Comparison of ENCODE assay signal across 30 mouse cellular contexts in genomic region chr13:19674601-19675000, GRCm38 (mm10). TPM values are rescaled to one million over a fixed set of nuclear protein-coding genes. Genes with fewer than 3 reads are reported as not detected.
"Had no signal": no experiment of that assay in that cellular context is flagged by ENCODE, and none has a peak within 500 bp of the region (broad histone marks: within the 10 kb centered on the region; RNA-seq: fewer than 3 reads in every experiment).

No protein-coding gene starts in this region.

- ATAC-seq: liver, postnatal 0 days; lung, postnatal 0 days; midbrain, embryonic 15.5 days had no signal

- H3K27me3 ChIP-seq: kidney, embryonic 15.5 days; limb, embryonic 12.5 days; limb, embryonic 15.5 days; midbrain, embryonic 15.5 days; neural tube, embryonic 13.5 days had no signal

- DNase-seq: kidney, postnatal 10 days; kidney, postnatal 36 days; layer of hippocampus, postnatal 36 days; left cerebral cortex, postnatal 4 days; liver, postnatal 0 days; lung, embryonic 14.5 days; retina, postnatal 1 day; thymus, adult 18-20 months; thymus, postnatal 36 days had no signal

- H3K9me3 ChIP-seq: kidney, embryonic 15.5 days; limb, embryonic 12.5 days; limb, embryonic 15.5 days; midbrain, embryonic 15.5 days; neural tube, embryonic 13.5 days had no signal

- H3K4me1 ChIP-seq: kidney, embryonic 15.5 days; limb, embryonic 12.5 days; limb, embryonic 15.5 days; midbrain, embryonic 15.5 days; neural tube, embryonic 13.5 days had no signal

- H3K27ac ChIP-seq: kidney, embryonic 15.5 days; limb, embryonic 12.5 days; limb, embryonic 15.5 days; liver, embryonic 14.5 days; macrophage; midbrain, embryonic 15.5 days; neural tube, embryonic 13.5 days had no signal

- H3K36me3 ChIP-seq: kidney, embryonic 15.5 days; limb, embryonic 12.5 days; limb, embryonic 15.5 days; midbrain, embryonic 15.5 days; neural tube, embryonic 13.5 days had no signal

- H3K4me2 ChIP-seq: kidney, embryonic 15.5 days; limb, embryonic 12.5 days; limb, embryonic 15.5 days; liver, embryonic 11.5 days; lung, embryonic 14.5 days; midbrain, embryonic 15.5 days; neural tube, embryonic 13.5 days had no signal

- H3K4me3 ChIP-seq: kidney, embryonic 15.5 days; limb, embryonic 12.5 days; limb, embryonic 15.5 days; midbrain, embryonic 15.5 days; myocyte; neural tube, embryonic 13.5 days had no signal

- H3K9ac ChIP-seq: kidney, embryonic 15.5 days; limb, embryonic 12.5 days; limb, embryonic 15.5 days; liver, embryonic 14.5 days; liver, postnatal 0 days; lung, embryonic 14.5 days; midbrain, embryonic 15.5 days; neural tube, embryonic 13.5 days had no signal

RNA-seq across cellular contexts. Expression of gene Nme8, which starts 23.0 kb away (rescaled TPM):
- total RNA-seq: layer of hippocampus, adult 8-10 months; layer of hippocampus, postnatal 10 days; layer of hippocampus, postnatal 36 days; left cerebral cortex, adult 8-10 months; left cerebral cortex, postnatal 14 days; left cerebral cortex, postnatal 4 days; monocyte, adult 5-6 weeks; neutrophil, adult 5-6 weeks had no signal
- polyA plus RNA-seq: kidney, embryonic 15.5 days; limb, embryonic 12.5 days; limb, embryonic 15.5 days; liver, embryonic 11.5 days; liver, embryonic 14.5 days; liver, postnatal 0 days; lung, embryonic 14.5 days; macrophage; myocyte; neural tube, embryonic 13.5 days; small intestine, adult 2 months; spleen, adult 2 months; stomach, embryonic 16.5 days; urinary bladder, adult 2 months had no signal

RNA-seq across cellular contexts. Expression of gene Sfrp4, which starts 51.7 kb away (rescaled TPM):
- total RNA-seq: monocyte, adult 5-6 weeks; neutrophil, adult 5-6 weeks had no signal
- polyA plus RNA-seq: macrophage; testis, adult 2 months had no signal

RNA-seq across cellular contexts. Expression of gene Epdr1, which starts 54.9 kb away (rescaled TPM):
- total RNA-seq: monocyte, adult 5-6 weeks; neutrophil, adult 5-6 weeks had no signal
